Mouse (Mus musculus) heart, embryonic 16.5 days (tissue): ENCODE measurements around the gene Dlx5. TPM values are rescaled to one million over a fixed set of nuclear protein-coding genes. Genes with fewer than 3 reads are reported as not detected.

Experiments used
- ATAC-seq: fragments of 200-750 bp; cut with Nextera tagmentation; replicated peaks from 2 replicates; pipeline ENCODE4 v1.8.0; 2017; ENCODE audit warnings: moderate number of reproducible peaks; ENCODE audit not compliant: insufficient read depth, low FRiP score; ENCODE audit errors: extremely low read depth
- H3K27ac ChIP-seq: fragments of 300-500 bp; sonication (generic); 2 replicates; pipeline ENCODE4 v1.5.1; 2014; ENCODE audit warnings: mild to moderate bottlenecking, low read length, control low read depth, moderate library complexity
- H3K27me3 ChIP-seq: fragments of 300-500 bp; sonication (generic); 2 replicates; pipeline ENCODE4 v1.6.1; 2014; ENCODE audit warnings: low read length, mixed read lengths; ENCODE audit not compliant: control insufficient read depth, insufficient read depth
- H3K36me3 ChIP-seq: fragments of 300-500 bp; sonication (generic); 2 replicates; pipeline ENCODE4 v1.6.1; 2014; ENCODE audit not compliant: control insufficient read depth, insufficient read depth
- H3K4me1 ChIP-seq: fragments of 300-500 bp; sonication (generic); 2 replicates; pipeline ENCODE4 v1.6.1; 2014; ENCODE audit warnings: low read length, mixed read lengths; ENCODE audit not compliant: control insufficient read depth, insufficient read depth
- H3K4me2 ChIP-seq: fragments of 300-500 bp; sonication (generic); 2 replicates; pipeline ENCODE4 v1.6.1; 2014; ENCODE audit warnings: low read depth, mild to moderate bottlenecking, control low read depth, low read length
- H3K4me3 ChIP-seq: fragments of 300-500 bp; sonication (generic); 2 replicates; pipeline ENCODE4 v1.5.1; 2014; ENCODE audit warnings: mild to moderate bottlenecking, control low read depth, low read length
- H3K9ac ChIP-seq: fragments of 300-500 bp; sonication (generic); 2 replicates; pipeline ENCODE4 v1.6.1; 2014; ENCODE audit warnings: low read length, control low read depth
- H3K9me3 ChIP-seq: fragments of 300-500 bp; sonication (generic); replicated peaks from 2 replicates; pipeline ENCODE4 v1.6.1; 2016; ENCODE audit warnings: low read length; ENCODE audit not compliant: control insufficient read depth
- WGBS: fragments of 180-500 bp; shearing (Covaris S2); extraction: QIAGEN DNeasy Blood & Tissue Kit; methylation state at CpG from one replicate; pipeline ENCODE4 v1.1.7; 2014; 5-methylcytosine and 5-hydroxymethylcytosine counted together
- polyA plus RNA-seq: library from polyadenylated mRNA; unstranded; fragments of >200 nt; fragmentation: Nextera tagmentation; extraction: Ambion mirVana; gene quantifications from 2 replicates; pipeline ENCODE4 v1.2.1, GENCODE M21; 2015

Gene Dlx5
- polyA plus RNA-seq, 1 experiment from 2014 or later: 1.4 TPM

DNA sequence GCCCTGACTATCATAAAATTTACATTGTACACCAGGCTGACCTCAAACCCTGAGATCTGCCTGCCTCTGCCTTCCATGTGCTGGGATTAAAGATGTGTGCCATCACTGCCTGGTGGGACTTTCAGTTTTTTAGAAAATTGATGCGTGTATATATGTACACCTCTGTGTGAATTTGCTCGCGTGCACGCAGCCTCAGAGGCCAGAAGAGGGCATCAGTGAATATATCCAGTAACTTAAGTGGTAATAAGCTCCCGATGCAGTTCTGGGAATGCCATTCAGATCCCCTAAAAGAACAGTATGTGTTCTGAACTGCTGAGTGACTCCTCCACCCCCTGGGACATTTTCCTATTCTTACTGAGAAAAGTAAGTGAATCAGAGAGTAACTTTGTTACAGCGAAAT lies 8.2 kb upstream of the Dlx5 start:
- H3K4me2 ChIP-seq: no peak overlapping the region
- no peak overlapping the region for H3K4me3 ChIP-seq
- H3K27ac ChIP-seq: no peak overlapping the region
- no peaks in the 10 kb centered on the region for H3K9me3 ChIP-seq
- no peak for ATAC-seq
- no peaks in the 10 kb centered on the region for H3K4me1 ChIP-seq
- H3K27me3 ChIP-seq: peaks cover 22% of the 10 kb centered on the region
- no peaks in the 10 kb centered on the region for H3K36me3 ChIP-seq
- WGBS: 61% methylated on average over 6 of the region's 6 CpGs
- no peak overlapping the region for H3K9ac ChIP-seq

DNA sequence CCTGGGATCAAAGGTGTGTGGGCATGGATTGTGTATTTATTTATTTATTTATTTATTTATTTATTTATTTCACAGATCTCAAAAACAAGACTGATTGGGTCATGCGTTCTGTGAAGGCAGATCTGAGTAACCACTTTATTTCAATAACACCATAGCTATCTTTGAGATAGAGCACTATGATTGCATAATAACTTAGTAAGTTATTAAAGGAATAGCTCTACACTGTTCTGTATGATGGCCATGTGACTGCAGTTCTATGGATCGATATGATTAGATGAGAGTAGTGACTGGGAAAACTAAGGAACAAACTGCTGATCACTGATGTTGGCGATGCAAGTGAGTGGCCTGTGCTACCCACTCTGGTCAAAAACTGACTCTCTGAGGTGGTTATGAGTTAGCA lies 4.3 kb upstream of the Dlx5 start:
- 74% methylated on average over 3 of the region's 3 CpGs for WGBS
- no peak for ATAC-seq
- Histone ChIP-seq H3K4me1 (peaks cover 5% of the 10 kb centered on the region), H3K9ac (no peak overlapping the region), H3K4me3 (no peak overlapping the region), H3K36me3 (no peaks in the 10 kb centered on the region), H3K27me3 (peaks cover 50% of the 10 kb centered on the region), H3K27ac (no peak overlapping the region), H3K4me2 (no peak overlapping the region), H3K9me3 (no peaks in the 10 kb centered on the region)

DNA sequence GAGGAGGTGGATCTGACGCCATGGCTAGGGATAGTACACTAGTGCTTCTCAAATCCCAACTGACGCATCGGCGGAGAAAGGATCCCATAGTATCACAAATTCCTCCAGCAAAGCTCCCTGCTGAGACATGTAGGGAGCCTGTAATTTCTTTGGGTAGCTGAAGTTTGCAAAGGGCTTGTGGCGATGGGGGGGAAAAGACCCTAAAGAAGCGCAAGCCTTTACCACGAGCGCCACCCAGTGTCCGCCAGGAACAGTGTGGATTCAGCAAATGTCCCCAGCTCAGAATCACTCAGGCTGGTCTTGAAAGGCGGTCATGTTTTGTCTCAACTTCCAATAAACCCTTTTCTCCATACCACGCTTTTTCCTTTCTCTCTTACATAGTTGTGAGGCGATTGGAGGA lies 3.0 kb upstream of the Dlx5 start:
- H3K9ac ChIP-seq: no peak overlapping the region
- H3K4me2 ChIP-seq: peak overlapping the region; percentile 20; the same call in 1 of the 2 replicates
- WGBS: 8% methylated on average over 12 of the region's 12 CpGs
- H3K4me1 ChIP-seq: peaks cover 8% of the 10 kb centered on the region
- no peaks in the 10 kb centered on the region for H3K9me3 ChIP-seq
- H3K27ac ChIP-seq: no peak overlapping the region
- ATAC-seq: no peak
- no peak overlapping the region for H3K4me3 ChIP-seq
- H3K36me3 ChIP-seq: no peaks in the 10 kb centered on the region
- peaks cover 52% of the 10 kb centered on the region for H3K27me3 ChIP-seq

DNA sequence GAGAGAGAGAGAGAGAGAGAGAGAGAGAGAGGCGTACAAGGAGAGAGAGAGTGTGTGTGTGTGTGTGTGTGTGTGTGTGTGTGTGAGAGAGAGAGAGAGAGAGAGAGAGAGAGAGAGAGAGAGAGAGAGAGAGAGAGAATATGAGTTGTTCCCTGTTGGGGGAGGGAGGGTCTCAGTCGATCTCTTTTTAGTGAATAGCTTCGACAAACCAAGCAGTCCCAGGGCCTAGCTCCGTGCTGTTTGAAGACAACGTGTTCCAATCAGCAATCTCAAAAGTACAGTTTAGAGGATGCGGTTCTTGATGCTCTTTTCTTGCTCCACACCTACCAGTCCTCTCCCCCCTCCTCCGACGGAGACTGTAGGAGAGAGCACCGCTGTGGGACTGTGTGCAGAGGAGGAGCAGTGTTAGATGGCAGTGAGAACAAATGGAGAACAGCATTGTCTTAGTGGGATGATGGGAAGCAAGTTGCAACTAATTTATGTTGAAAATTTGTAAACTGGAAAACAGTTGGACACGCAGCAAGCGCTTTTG lies 447 bp upstream of the Dlx5 start:
- WGBS: 22% methylated on average over 9 of the region's 11 CpGs
- no peaks in the 10 kb centered on the region for H3K9me3 ChIP-seq
- H3K9ac ChIP-seq: no peak overlapping the region
- H3K36me3 ChIP-seq: no peaks in the 10 kb centered on the region
- peaks cover 8% of the 10 kb centered on the region for H3K4me1 ChIP-seq
- ATAC-seq: no peak
- H3K4me3 ChIP-seq: peak overlapping the region; percentile 62
- peaks cover 63% of the 10 kb centered on the region for H3K27me3 ChIP-seq
- peak overlapping the region; percentile 90 for H3K4me2 ChIP-seq
- H3K27ac ChIP-seq: no peak overlapping the region

DNA sequence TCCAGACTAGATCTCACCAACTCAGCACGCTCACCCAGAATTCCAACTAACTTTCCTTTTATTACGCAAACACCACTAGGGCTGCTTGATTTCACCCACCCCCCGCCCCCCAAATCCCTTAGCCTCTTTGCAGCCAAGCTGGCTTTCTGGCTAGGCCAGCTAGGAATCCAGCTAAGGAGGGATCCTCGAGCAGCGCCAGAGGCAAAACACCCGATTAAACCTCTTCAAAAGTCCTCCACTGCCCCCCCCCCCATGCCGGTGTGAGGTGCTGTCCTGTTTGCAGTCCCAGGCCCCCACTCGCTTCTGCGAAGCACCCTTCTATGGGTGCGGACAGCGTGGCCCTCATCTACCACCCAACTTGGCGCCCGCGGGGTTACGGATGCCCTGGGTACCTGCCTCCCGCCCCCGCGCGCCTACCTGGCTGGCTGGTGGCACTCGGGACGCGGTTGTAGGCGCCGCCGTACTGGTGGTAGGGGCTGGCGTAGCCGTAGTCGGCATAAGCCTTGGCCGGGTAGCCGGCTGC lies 709 bp downstream of the Dlx5 start:
- Histone ChIP-seq H3K4me1 (peaks cover 8% of the 10 kb centered on the region), H3K4me3 (peak overlapping the region; percentile 62), H3K36me3 (no peaks in the 10 kb centered on the region), H3K27me3 (peaks cover 72% of the 10 kb centered on the region), H3K27ac (no peak overlapping the region), H3K9me3 (no peaks in the 10 kb centered on the region), H3K9ac (peak overlapping the region; percentile 57), H3K4me2 (peak overlapping the region; percentile 90)
- ATAC-seq: no peak; the same call in 1 of the 2 replicates
- under 1% methylated on average over 30 of the region's 30 CpGs for WGBS

DNA sequence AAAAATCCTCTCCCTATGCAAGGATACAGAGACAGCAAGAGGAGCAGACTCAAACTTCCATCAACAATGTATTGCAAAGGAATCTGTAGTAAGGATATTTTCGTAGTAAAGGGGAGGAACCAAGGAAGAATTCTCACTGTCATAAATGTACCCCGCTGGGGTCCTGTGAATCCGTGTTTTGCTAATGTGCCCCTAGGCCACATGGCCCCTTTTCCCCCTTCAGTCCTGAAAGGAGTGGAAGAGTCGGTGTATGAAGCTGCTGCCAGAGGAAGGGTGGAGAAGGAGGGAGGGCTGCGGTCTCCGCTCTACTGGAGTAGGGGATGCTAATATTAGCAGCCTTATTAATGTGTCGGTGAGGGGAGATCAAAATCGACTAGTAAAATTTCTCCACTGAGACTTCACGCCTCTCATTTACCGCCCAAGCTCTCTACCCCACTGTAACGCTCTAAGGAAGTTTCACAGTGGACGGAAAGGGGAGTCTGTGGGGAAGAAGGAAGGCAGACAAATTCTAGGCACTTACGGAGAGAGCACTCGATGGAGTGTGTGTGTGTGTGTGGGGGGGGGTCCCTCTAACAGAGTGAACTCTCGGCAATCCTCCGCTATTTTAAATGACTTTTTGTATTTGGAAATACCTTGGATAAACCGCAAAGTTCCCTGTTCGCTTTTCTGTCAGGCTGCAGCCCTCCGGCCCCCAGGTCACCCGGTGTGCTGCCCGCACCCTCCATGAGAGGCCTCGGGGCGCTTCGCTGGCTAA lies 1.3 kb downstream of the Dlx5 start:
- Histone ChIP-seq H3K4me1 (peaks cover 8% of the 10 kb centered on the region), H3K27ac (no peak overlapping the region), H3K4me3 (peak overlapping the region; percentile 62), H3K9ac (no peak overlapping the region; the same call in 1 of the 2 replicates), H3K27me3 (peaks cover 78% of the 10 kb centered on the region), H3K36me3 (no peaks in the 10 kb centered on the region), H3K4me2 (peak overlapping the region; percentile 90), H3K9me3 (no peaks in the 10 kb centered on the region)
- 3% methylated on average over 24 of the region's 24 CpGs for WGBS
- ATAC-seq: no peak

DNA sequence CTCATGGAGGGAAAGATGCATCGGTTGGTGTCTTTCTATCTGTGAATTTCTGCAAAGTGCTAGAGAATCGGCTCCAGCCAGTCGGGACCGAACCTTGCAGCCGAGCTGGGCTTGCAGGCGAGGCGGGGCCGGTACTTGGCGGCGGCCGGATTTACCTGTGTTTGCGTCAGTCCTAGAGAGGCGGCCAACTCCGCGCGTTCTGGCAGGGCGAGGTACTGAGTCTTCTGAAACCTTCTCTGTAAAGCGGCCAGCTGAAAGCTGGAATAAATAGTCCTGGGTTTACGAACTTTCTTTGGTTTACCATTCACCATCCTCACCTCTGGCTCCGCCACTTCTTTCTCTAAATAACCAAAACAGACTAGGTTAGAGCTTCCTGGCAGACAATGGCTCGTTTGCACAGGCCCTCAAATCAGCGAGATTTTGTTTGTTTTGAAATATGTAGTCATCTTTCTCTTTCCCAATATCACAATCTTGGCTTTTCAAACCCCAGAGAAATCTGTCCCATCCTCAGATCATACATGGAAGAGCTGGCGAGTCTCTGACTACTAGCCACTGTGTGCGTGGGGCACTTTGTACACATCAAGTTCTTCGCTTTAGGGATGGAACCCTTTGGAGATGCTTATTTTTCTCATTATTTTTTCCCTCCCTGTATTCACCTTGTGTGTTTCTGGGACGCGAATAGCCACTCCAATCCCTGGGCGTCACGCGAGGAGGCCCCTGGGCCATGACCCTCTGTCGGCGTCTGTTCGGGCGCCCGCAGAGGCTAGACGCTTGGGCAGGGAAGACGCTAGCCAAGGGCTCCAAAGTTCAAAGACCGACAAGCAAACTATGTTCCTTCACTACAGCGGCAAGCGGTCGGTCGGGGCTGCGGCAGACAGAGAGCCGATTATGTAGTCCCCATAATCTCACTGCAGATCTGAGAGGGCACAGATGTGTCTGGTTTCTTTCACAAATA lies 2.2 kb downstream of the Dlx5 start:
- Histone ChIP-seq H3K27ac (no peak overlapping the region), H3K36me3 (no peaks in the 10 kb centered on the region), H3K27me3 (peaks cover 83% of the 10 kb centered on the region), H3K4me3 (no peak overlapping the region), H3K4me2 (no peak overlapping the region), H3K4me1 (peaks cover 11% of the 10 kb centered on the region), H3K9me3 (no peaks in the 10 kb centered on the region), H3K9ac (no peak overlapping the region)
- ATAC-seq: no peak
- WGBS: 8% methylated on average over 44 of the region's 44 CpGs

DNA sequence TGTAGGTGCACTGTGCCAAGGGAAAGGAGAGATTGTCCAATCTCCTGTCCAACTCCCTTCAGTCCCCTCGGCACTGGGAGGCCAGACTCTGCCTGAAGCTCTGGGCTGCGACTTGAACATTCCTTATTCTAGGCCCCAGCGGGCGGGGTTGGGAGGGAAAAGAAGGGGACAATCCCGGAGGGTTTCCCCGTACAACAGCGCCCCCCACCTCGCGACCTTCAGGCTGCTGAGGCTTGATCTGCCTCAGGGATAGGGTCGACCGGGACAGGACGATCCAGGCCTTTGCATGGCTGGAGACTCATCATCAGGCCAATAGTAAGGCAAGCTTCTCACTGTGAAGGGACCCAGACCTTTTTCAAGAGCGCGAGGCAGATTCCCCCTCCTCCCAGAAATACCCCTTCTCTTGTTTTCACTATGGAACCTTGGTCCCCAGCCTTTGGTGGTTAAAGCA lies 3.0 kb downstream of the Dlx5 start:
- 10% methylated on average over 14 of the region's 14 CpGs for WGBS
- no peak overlapping the region for H3K4me3 ChIP-seq
- ATAC-seq: no peak

More for the DNA sequence above, 3.0 kb downstream of the Dlx5 start:
- H3K4me1 ChIP-seq: peaks cover 16% of the 10 kb centered on the region
- peaks cover 86% of the 10 kb centered on the region for H3K27me3 ChIP-seq
- H3K9ac ChIP-seq: no peak overlapping the region
- H3K4me2 ChIP-seq: no peak overlapping the region
- H3K9me3 ChIP-seq: no peaks in the 10 kb centered on the region
- no peaks in the 10 kb centered on the region for H3K36me3 ChIP-seq
- no peak overlapping the region for H3K27ac ChIP-seq
